Mouse (Mus musculus) midbrain, embryonic 11.5 days (tissue): ENCODE results near the gene Hist1h2be. TPM values are rescaled to one million over a fixed set of nuclear protein-coding genes. Genes with fewer than 3 reads are reported as not detected.
"Not testable (repeated sequence)": the region's sequence is repeated elsewhere in the genome, so short reads cannot be mapped to it uniquely, and the experiment has no call there.

Experiments
- ATAC-seq: fragments of 200-750 bp; cut with Nextera tagmentation; 2 replicates; pipeline ENCODE4 v1.8.0; 2017; ENCODE audit warnings: moderate TSS enrichment, moderate library complexity; ENCODE audit not compliant: low FRiP score
- DNase-seq: peaks from one replicate; pipeline ENCODE4 v3.0.0; 2015; ENCODE audit warnings: low spot score; ENCODE audit errors: missing footprints
- H3K27ac ChIP-seq: fragments of 300-500 bp; sonication (generic); 2 replicates; pipeline ENCODE4 v1.5.1; 2014; ENCODE audit warnings: low read depth, low read length
- H3K27me3 ChIP-seq: fragments of 300-500 bp; sonication (generic); 2 replicates; pipeline ENCODE4 v1.6.1; 2014; ENCODE audit warnings: mild to moderate bottlenecking, low read length, moderate library complexity, mixed read lengths; ENCODE audit not compliant: control insufficient read depth, insufficient read depth
- H3K36me3 ChIP-seq: fragments of 300-500 bp; sonication (generic); 2 replicates; pipeline ENCODE4 v1.6.1; 2014; ENCODE audit warnings: mild to moderate bottlenecking, low read length, moderate library complexity, mixed read lengths; ENCODE audit not compliant: control insufficient read depth, insufficient read depth
- H3K4me1 ChIP-seq: fragments of 300-500 bp; sonication (generic); 2 replicates; pipeline ENCODE4 v1.6.1; 2014; ENCODE audit warnings: low read length; ENCODE audit not compliant: control insufficient read depth, insufficient read depth
- H3K4me2 ChIP-seq: fragments of 300-500 bp; sonication (generic); 2 replicates; pipeline ENCODE4 v1.6.1; 2014; ENCODE audit warnings: mild to moderate bottlenecking, moderate library complexity
- H3K4me3 ChIP-seq: fragments of 300-500 bp; sonication (generic); 2 replicates; pipeline ENCODE4 v1.5.1; 2014; ENCODE audit warnings: low read depth, low read length
- H3K9ac ChIP-seq: fragments of 300-500 bp; sonication (generic); 2 replicates; pipeline ENCODE4 v1.6.1; 2014; ENCODE audit warnings: low read length
- H3K9me3 ChIP-seq: fragments of 300-500 bp; sonication (generic); 2 replicates; pipeline ENCODE4 v1.6.1; 2016; ENCODE audit warnings: low read length; ENCODE audit not compliant: control insufficient read depth
- WGBS: fragments of 180-500 bp; shearing (Covaris S2); extraction: QIAGEN DNeasy Blood & Tissue Kit; methylation state at CpG from one replicate; pipeline ENCODE4 v1.1.7; 2014; 5-methylcytosine and 5-hydroxymethylcytosine counted together
- polyA plus RNA-seq: library from polyadenylated mRNA; unstranded; fragments of >200 nt; fragmentation: Nextera tagmentation; extraction: Ambion mirVana; gene quantifications from 2 replicates; pipeline ENCODE4 v1.2.1, GENCODE M21; 2014

Gene Hist1h2be
- polyA plus RNA-seq, 1 experiment from 2014 or later = 1.7 TPM

GRCm38 (mm10) chr13:23544787-23545120, 76.2 kb downstream of the Hist1h2be start:
- Histone ChIP-seq H3K9ac (peak overlapping the region; percentile 47; the same call in 1 of the 2 replicates), H3K4me3 (peak overlapping the region; percentile 39), H3K4me2 (peak overlapping the region; percentile 39), H3K27ac (peak overlapping the region; percentile 83; the same call in 1 of the 2 replicates)
- not testable (repeated sequence) for ATAC-seq, H3K4me1 ChIP-seq, DNase-seq, H3K27me3 ChIP-seq, H3K9me3 ChIP-seq, H3K36me3 ChIP-seq
- 0% methylated on average over 11 of the region's 14 CpGs for WGBS

GRCm38 (mm10) chr13:23543965-23544786, 76.7 kb downstream of the Hist1h2be start, which contains the start of gene Hist1h3f:
Hist1h3f (plus strand) TSS chr13:23544052.
- DNase-seq (peak; percentile 99), ATAC-seq (peak; percentile 95)
- H3K4me2 ChIP-seq = peak within 1 kb of the TSS; percentile 62
- H3K27ac ChIP-seq = peak within 1 kb of the TSS; percentile 90
- H3K27me3 ChIP-seq = no peaks in the 10 kb centered on the region
- H3K9ac ChIP-seq = peak within 1 kb of the TSS; percentile 74
- peaks cover 2% of the 10 kb centered on the region; the same call in 1 of the 2 replicates for H3K4me1 ChIP-seq
- no peaks in the 10 kb centered on the region for H3K36me3 ChIP-seq
- H3K9me3 ChIP-seq = no peaks in the 10 kb centered on the region
- WGBS = under 1% methylated on average over 22 of the region's 45 CpGs
- peak within 1 kb of the TSS; percentile 43 for H3K4me3 ChIP-seq

DNA sequence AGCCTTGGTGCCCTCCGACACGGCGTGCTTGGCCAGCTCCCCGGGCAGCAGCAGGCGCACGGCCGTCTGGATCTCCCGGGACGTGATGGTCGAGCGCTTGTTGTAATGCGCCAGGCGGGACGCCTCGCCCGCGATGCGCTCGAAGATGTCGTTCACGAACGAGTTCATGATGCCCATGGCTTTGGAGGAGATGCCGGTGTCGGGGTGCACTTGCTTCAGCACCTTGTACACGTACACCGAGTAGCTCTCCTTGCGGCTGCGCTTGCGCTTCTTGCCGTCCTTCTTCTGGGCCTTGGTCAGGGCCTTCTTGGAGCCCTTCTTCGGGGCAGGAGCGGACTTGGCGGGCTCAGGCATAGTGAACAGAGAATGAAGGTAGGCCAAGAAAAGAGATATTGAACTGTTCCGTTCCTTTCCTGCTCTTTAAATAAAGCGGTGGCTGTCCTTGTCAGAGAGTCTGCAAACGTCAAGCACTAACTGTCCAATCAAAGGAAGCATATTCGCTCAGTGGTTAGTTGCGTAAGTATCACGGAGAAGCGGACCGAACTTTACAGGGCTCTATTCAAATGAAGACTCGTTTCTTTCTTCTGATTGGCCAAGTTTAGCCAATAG, 77.8 kb downstream of the Hist1h2be start, which contains the start of gene Hist1h2bh:
Gene Hist1h2bh, minus strand, starts transcription at position 394 of the 609 bp plus-strand sequence.
- under 1% methylated on average over 26 of the region's 42 CpGs for WGBS
- Histone ChIP-seq H3K27ac (peak within 1 kb of the TSS; percentile 90), H3K4me3 (peak within 1 kb of the TSS; percentile 43), H3K4me2 (peak within 1 kb of the TSS; percentile 62), H3K9ac (peak within 1 kb of the TSS; percentile 74)
- peak; percentile 97 for DNase-seq
- ATAC-seq = peak; percentile 93
- not testable (repeated sequence) for H3K27me3 ChIP-seq, H3K4me1 ChIP-seq, H3K9me3 ChIP-seq, H3K36me3 ChIP-seq

DNA sequence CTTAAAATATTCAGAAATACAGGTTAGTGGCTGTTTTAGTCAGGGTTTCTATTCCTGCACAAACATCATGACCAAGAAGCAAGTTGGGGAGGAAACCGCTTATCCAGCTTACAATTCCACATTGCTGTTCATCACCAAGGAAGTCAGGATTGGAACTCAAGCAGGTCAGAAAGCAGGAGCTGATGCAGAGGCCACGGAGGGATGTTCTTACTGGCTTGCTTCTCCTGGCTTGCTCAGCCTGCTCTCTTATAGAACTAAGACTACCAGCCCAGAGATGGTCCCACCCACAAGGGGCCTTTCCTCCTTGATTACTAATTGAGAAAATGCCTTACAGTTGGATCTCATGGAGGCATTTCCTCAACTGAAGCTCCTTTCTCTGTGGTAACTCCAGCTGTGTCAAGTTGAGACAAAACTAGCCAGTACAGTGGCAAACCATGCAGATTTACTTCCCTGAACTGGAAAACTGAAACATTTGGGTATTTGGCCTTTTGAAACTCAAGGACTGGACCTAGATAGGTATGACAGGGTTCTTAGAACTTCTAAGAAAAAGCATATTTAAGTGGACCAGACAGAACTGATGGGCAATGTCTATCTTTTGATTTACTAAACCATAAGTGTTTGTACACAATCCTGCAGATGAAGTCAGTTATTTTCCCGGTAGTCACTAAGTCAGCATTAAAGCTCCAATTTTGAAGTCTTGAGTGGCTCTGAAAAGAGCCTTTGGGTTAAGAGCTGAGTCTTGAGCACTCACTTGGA, 78.5 kb downstream of the Hist1h2be start:
- not testable (repeated sequence) for H3K4me1 ChIP-seq, H3K36me3 ChIP-seq, H3K27me3 ChIP-seq, ATAC-seq, H3K9me3 ChIP-seq
- H3K4me2 ChIP-seq = peak overlapping the region; percentile 62
- DNase-seq = peak; percentile 91
- peak overlapping the region; percentile 74 for H3K9ac ChIP-seq
- peak overlapping the region; percentile 79 for H3K27ac ChIP-seq
- WGBS = 2% methylated on average over 3 of the region's 3 CpGs
- H3K4me3 ChIP-seq = peak overlapping the region; percentile 43

GRCm38 (mm10) chr13:23541497-23541896, 79.4 kb downstream of the Hist1h2be start:
- WGBS = 82% methylated on average over 3 of the region's 3 CpGs
- Histone ChIP-seq H3K4me3 (no peak overlapping the region), H3K27me3 (no peaks in the 10 kb centered on the region), H3K4me2 (no peak overlapping the region), H3K4me1 (peaks cover 8% of the 10 kb centered on the region; the same call in 1 of the 2 replicates), H3K9ac (no peak overlapping the region), H3K27ac (no peak overlapping the region), H3K9me3 (no peaks in the 10 kb centered on the region), H3K36me3 (no peaks in the 10 kb centered on the region)
- ATAC-seq (no peak), DNase-seq (no peak)

DNA sequence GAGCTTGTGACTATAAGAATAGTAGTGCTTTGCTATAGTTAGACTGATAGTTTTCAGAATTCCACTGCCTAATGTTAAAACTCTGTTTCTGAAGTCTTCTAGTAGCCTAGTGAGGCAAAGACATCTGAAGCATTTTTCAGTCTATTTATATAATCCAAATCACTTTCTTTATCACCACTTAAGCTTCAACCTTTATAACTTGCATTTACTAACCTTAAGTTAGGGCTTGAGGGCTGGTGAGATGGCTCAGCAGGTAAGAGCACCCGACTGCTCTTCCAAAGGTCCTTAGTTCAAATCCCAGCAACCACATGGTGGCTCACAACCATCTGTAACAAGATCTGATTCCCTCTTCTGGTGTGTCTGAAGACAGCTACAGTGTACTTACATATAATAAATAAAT, 81.1 kb downstream of the Hist1h2be start:
- not testable (repeated sequence) for H3K27me3 ChIP-seq, H3K4me1 ChIP-seq, H3K4me2 ChIP-seq, H3K9ac ChIP-seq, ATAC-seq, H3K36me3 ChIP-seq, H3K9me3 ChIP-seq, DNase-seq, H3K4me3 ChIP-seq, H3K27ac ChIP-seq
- 75% methylated on average over 1 of the region's 1 CpGs for WGBS

DNA sequence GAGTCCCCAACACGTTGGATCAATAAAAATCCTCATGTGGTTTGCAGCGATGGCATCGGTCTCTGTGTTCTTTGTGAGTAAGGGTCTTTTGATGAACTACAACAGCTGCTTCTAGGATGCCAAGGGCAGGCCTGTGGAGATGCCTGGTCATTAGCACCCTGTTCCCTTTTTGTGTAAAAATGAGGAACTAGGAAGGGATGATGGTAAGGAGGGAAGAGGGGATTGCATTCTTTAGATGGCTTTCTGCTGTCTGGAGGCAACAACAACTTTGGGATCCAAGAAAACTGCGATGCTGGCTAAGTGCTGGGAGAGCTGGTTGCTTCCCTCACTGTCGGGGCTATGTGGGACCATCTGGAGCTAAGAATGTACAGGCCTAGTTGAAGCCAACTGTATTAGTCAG, 82.7 kb downstream of the Hist1h2be start:
- Histone ChIP-seq H3K9me3 (no peaks in the 10 kb centered on the region), H3K27me3 (no peaks in the 10 kb centered on the region), H3K36me3 (no peaks in the 10 kb centered on the region), H3K9ac (no peak overlapping the region), H3K27ac (no peak overlapping the region), H3K4me2 (no peak overlapping the region), H3K4me3 (no peak overlapping the region), H3K4me1 (peaks cover 10% of the 10 kb centered on the region)
- no peak for DNase-seq
- WGBS = 83% methylated on average over 5 of the region's 5 CpGs
- no peak for ATAC-seq

DNA sequence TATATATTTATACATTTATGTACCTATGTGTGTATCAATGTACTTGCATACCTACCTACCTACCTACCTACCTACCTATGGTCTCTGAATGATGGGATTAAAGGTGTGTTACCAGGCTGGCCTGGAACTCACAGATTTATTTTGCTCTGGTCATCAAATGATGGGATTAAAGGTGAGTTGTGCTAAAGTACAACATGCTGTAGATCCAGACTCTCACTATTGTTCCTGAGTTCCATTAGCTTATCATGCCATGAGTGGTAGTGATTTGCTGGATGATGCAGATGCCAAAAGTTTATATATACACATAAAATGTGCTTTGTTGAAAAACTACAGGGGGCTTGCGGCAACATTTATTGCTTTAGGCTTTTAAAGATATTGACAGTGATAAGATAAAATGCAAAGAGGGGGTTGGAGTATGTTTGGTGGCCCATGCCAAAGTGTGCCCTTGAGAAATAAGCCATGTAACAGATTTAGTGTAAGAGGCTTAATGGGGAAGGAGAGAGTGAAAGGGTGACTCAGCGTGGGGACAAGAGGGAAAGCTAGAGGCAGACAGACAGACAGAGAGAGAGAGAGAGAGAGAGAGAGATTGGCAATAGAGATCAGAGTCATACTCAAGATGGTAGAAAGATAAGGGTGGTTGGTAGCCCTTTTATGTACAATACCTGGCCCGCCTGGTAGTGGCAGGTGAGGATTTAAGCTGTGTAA, 83.8 kb downstream of the Hist1h2be start:
- Histone ChIP-seq H3K27ac (no peak overlapping the region; the same call in 1 of the 2 replicates), H3K4me1 (peaks cover 15% of the 10 kb centered on the region), H3K9ac (no peak overlapping the region), H3K4me2 (peak overlapping the region; percentile 45), H3K4me3 (no peak overlapping the region), H3K36me3 (no peaks in the 10 kb centered on the region), H3K9me3 (no peaks in the 10 kb centered on the region), H3K27me3 (no peaks in the 10 kb centered on the region)
- DNase-seq (peak; percentile 86), ATAC-seq (no peak)
- WGBS = 78% methylated on average over 3 of the region's 3 CpGs
